Mouse (Mus musculus) midbrain, embryonic 11.5 days (tissue): ENCODE results near the gene Slc11a2. TPM values are rescaled to one million over a fixed set of nuclear protein-coding genes. Genes with fewer than 3 reads are reported as not detected.
"Not testable (repeated sequence)": the region's sequence is repeated elsewhere in the genome, so short reads cannot be mapped to it uniquely, and the experiment has no call there.

ENCODE experiments used
- ATAC-seq: fragments of 200-750 bp; cut with Nextera tagmentation; 2 replicates; pipeline ENCODE4 v1.8.0; 2017; ENCODE audit warnings: moderate TSS enrichment, moderate library complexity; ENCODE audit not compliant: low FRiP score
- DNase-seq: peaks from one replicate; pipeline ENCODE4 v3.0.0; 2015; ENCODE audit warnings: low spot score; ENCODE audit errors: missing footprints
- H3K27ac ChIP-seq: fragments of 300-500 bp; sonication (generic); 2 replicates; pipeline ENCODE4 v1.5.1; 2014; ENCODE audit warnings: low read depth, low read length
- H3K27me3 ChIP-seq: fragments of 300-500 bp; sonication (generic); 2 replicates; pipeline ENCODE4 v1.6.1; 2014; ENCODE audit warnings: mild to moderate bottlenecking, low read length, moderate library complexity, mixed read lengths; ENCODE audit not compliant: control insufficient read depth, insufficient read depth
- H3K36me3 ChIP-seq: fragments of 300-500 bp; sonication (generic); 2 replicates; pipeline ENCODE4 v1.6.1; 2014; ENCODE audit warnings: mild to moderate bottlenecking, low read length, moderate library complexity, mixed read lengths; ENCODE audit not compliant: control insufficient read depth, insufficient read depth
- H3K4me1 ChIP-seq: fragments of 300-500 bp; sonication (generic); 2 replicates; pipeline ENCODE4 v1.6.1; 2014; ENCODE audit warnings: low read length; ENCODE audit not compliant: control insufficient read depth, insufficient read depth
- H3K4me2 ChIP-seq: fragments of 300-500 bp; sonication (generic); 2 replicates; pipeline ENCODE4 v1.6.1; 2014; ENCODE audit warnings: mild to moderate bottlenecking, moderate library complexity
- H3K4me3 ChIP-seq: fragments of 300-500 bp; sonication (generic); 2 replicates; pipeline ENCODE4 v1.5.1; 2014; ENCODE audit warnings: low read depth, low read length
- H3K9ac ChIP-seq: fragments of 300-500 bp; sonication (generic); 2 replicates; pipeline ENCODE4 v1.6.1; 2014; ENCODE audit warnings: low read length
- H3K9me3 ChIP-seq: fragments of 300-500 bp; sonication (generic); 2 replicates; pipeline ENCODE4 v1.6.1; 2016; ENCODE audit warnings: low read length; ENCODE audit not compliant: control insufficient read depth
- WGBS: fragments of 180-500 bp; shearing (Covaris S2); extraction: QIAGEN DNeasy Blood & Tissue Kit; methylation state at CpG from one replicate; pipeline ENCODE4 v1.1.7; 2014; 5-methylcytosine and 5-hydroxymethylcytosine counted together
- polyA plus RNA-seq: library from polyadenylated mRNA; unstranded; fragments of >200 nt; fragmentation: Nextera tagmentation; extraction: Ambion mirVana; gene quantifications from 2 replicates; pipeline ENCODE4 v1.2.1, GENCODE M21; 2014

The Slc11a2 gene
- polyA plus RNA-seq, 1 experiment from 2014 or later = 22.2 TPM

GRCm38 (mm10) chr15:100422899-100423860 is 1.7 kb downstream of the Slc11a2 start:
- Histone ChIP-seq H3K4me3 (peak overlapping the region; percentile 97), H3K4me1 (peaks cover 16% of the 10 kb centered on the region), H3K36me3 (no peaks in the 10 kb centered on the region), H3K9me3 (no peaks in the 10 kb centered on the region), H3K27ac (no peak overlapping the region), H3K4me2 (peak overlapping the region; percentile 86), H3K27me3 (peaks cover 17% of the 10 kb centered on the region), H3K9ac (peak overlapping the region; percentile 94)
- 1% methylated on average over 65 of the region's 65 CpGs for WGBS
- DNase-seq = peak; percentile 99
- ATAC-seq = peak; percentile 99

- no peak overlapping the region for H3K27ac ChIP-seq
- peak overlapping the region; percentile 97 for H3K4me3 ChIP-seq
- peak overlapping the region; percentile 86 for H3K4me2 ChIP-seq
- peak; percentile 94 for DNase-seq
- peak overlapping the region; percentile 94 for H3K9ac ChIP-seq
- H3K36me3 ChIP-seq = no peaks in the 10 kb centered on the region
- no peaks in the 10 kb centered on the region for H3K9me3 ChIP-seq
- ATAC-seq = peak; percentile 58
- WGBS = under 1% methylated on average over 37 of the region's 44 CpGs
- H3K27me3 ChIP-seq = peaks cover 17% of the 10 kb centered on the region
- H3K4me1 ChIP-seq = peaks cover 16% of the 10 kb centered on the region
These were observed 2.4 kb downstream of the Slc11a2 start for GRCm38 (mm10) chr15:100422476-100422875.

GRCm38 (mm10) chr15:100421758-100422197 is 3.1 kb downstream of the Slc11a2 start, which contains the start of gene Gm5475:
TSS of gene Gm5475 (plus strand) at chr15:100422147.
- Histone ChIP-seq H3K9ac (peak within 1 kb of the TSS; percentile 94), H3K4me2 (peak within 1 kb of the TSS; percentile 86), H3K4me1 (peaks cover 16% of the 10 kb centered on the region), H3K27me3 (peaks cover 17% of the 10 kb centered on the region), H3K4me3 (peak within 1 kb of the TSS; percentile 97)
- not testable (repeated sequence) for DNase-seq, H3K36me3 ChIP-seq, H3K27ac ChIP-seq, ATAC-seq, H3K9me3 ChIP-seq
- WGBS = 37% methylated on average over 3 of the region's 3 CpGs

GRCm38 (mm10) chr15:100421059-100421757 is 3.7 kb downstream of the Slc11a2 start:
- Histone ChIP-seq H3K27me3 (peaks cover 17% of the 10 kb centered on the region), H3K4me3 (peak overlapping the region; percentile 97; the same call in 1 of the 2 replicates), H3K4me1 (peaks cover 16% of the 10 kb centered on the region), H3K9me3 (no peaks in the 10 kb centered on the region), H3K9ac (peak overlapping the region; percentile 40), H3K27ac (no peak overlapping the region), H3K4me2 (peak overlapping the region; percentile 86; the same call in 1 of the 2 replicates), H3K36me3 (no peaks in the 10 kb centered on the region)
- DNase-seq (no peak), ATAC-seq (no peak)
- 57% methylated on average over 8 of the region's 8 CpGs for WGBS

GRCm38 (mm10) chr15:100419901-100420745 is 4.7 kb downstream of the Slc11a2 start:
- Histone ChIP-seq H3K9me3 (no peaks in the 10 kb centered on the region), H3K4me3 (no peak overlapping the region), H3K36me3 (no peaks in the 10 kb centered on the region), H3K4me2 (no peak overlapping the region), H3K27me3 (peaks cover 15% of the 10 kb centered on the region), H3K4me1 (peaks cover 16% of the 10 kb centered on the region), H3K9ac (no peak overlapping the region), H3K27ac (no peak overlapping the region)
- DNase-seq (no peak), ATAC-seq (no peak)
- WGBS = 69% methylated on average over 9 of the region's 9 CpGs

- no peak overlapping the region; the same call in 1 of the 2 replicates for H3K27ac ChIP-seq
- no peak overlapping the region for H3K4me2 ChIP-seq
- H3K4me1 ChIP-seq = peaks cover 16% of the 10 kb centered on the region
- peaks cover 7% of the 10 kb centered on the region for H3K27me3 ChIP-seq
- no peak overlapping the region for H3K4me3 ChIP-seq
- ATAC-seq (no peak), DNase-seq (no peak)
- no peaks in the 10 kb centered on the region for H3K9me3 ChIP-seq
- no peaks in the 10 kb centered on the region for H3K36me3 ChIP-seq
- H3K9ac ChIP-seq = no peak overlapping the region
- 78% methylated on average over 8 of the region's 8 CpGs for WGBS
These were observed 5.6 kb downstream of the Slc11a2 start for GRCm38 (mm10) chr15:100419311-100419710.

- no peak for ATAC-seq
- H3K27ac ChIP-seq = no peak overlapping the region
- 90% methylated on average over 9 of the region's 9 CpGs for whole genome bisulfite sequencing
These were observed 6.9 kb downstream of the Slc11a2 start for GRCm38 (mm10) chr15:100417854-100418450.

GRCm38 (mm10) chr15:100415684-100416083 is 9.2 kb downstream of the Slc11a2 start:
- H3K4me3 ChIP-seq = no peak overlapping the region
- ATAC-seq = no peak
- H3K9me3 ChIP-seq = no peaks in the 10 kb centered on the region
- H3K36me3 ChIP-seq = no peaks in the 10 kb centered on the region
- no peak overlapping the region for H3K4me2 ChIP-seq
- H3K27me3 ChIP-seq = no peaks in the 10 kb centered on the region
- H3K27ac ChIP-seq = no peak overlapping the region
- no peak overlapping the region for H3K9ac ChIP-seq
- no peak for DNase-seq
- 91% methylated on average over 8 of the region's 8 CpGs for WGBS
- no peaks in the 10 kb centered on the region for H3K4me1 ChIP-seq

More at GRCm38 (mm10) chr15:100417854-100418450, 6.9 kb downstream of the Slc11a2 start:
- Histone ChIP-seq H3K4me1 (peaks cover 6% of the 10 kb centered on the region), H3K9ac (no peak overlapping the region), H3K4me3 (no peak overlapping the region), H3K4me2 (no peak overlapping the region), H3K9me3 (no peaks in the 10 kb centered on the region), H3K27me3 (no peaks in the 10 kb centered on the region), H3K36me3 (no peaks in the 10 kb centered on the region)
- DNase-seq = no peak
